Mouse (Mus musculus) kidney, embryonic 15.5 days (tissue): ENCODE results near the gene Cxcl1. TPM values are rescaled to one million over a fixed set of nuclear protein-coding genes. Genes with fewer than 3 reads are reported as not detected.
A peak's percentile ranks its signal among the peaks of the same experiment; 100 is the strongest.

ENCODE experiments used
- ATAC-seq: fragments of 200-750 bp; cut with Nextera tagmentation; replicated peaks from 2 replicates; pipeline ENCODE4 v1.8.0; 2017; ENCODE audit warnings: moderate TSS enrichment; ENCODE audit not compliant: low FRiP score
- H3K27ac ChIP-seq: fragments of 300-500 bp; sonication (generic); 2 replicates; pipeline ENCODE4 v1.5.1; 2015; ENCODE audit warnings: mild to moderate bottlenecking, inconsistent platforms
- H3K27me3 ChIP-seq: fragments of 300-500 bp; sonication (generic); 2 replicates; pipeline ENCODE4 v1.6.1; 2015; ENCODE audit warnings: inconsistent platforms
- H3K36me3 ChIP-seq: fragments of 300-500 bp; sonication (generic); 2 replicates; pipeline ENCODE4 v1.6.1; 2015; ENCODE audit warnings: inconsistent platforms
- H3K4me1 ChIP-seq: fragments of 300-500 bp; sonication (generic); 2 replicates; pipeline ENCODE4 v1.6.1; 2015; ENCODE audit warnings: inconsistent platforms
- H3K4me2 ChIP-seq: fragments of 300-500 bp; sonication (generic); 2 replicates; pipeline ENCODE4 v1.6.1; 2015; ENCODE audit warnings: moderate library complexity, mild to moderate bottlenecking, inconsistent platforms
- H3K4me3 ChIP-seq: fragments of 300-500 bp; sonication (generic); replicated peaks from 2 replicates; pipeline ENCODE4 v1.5.1; 2015; ENCODE audit warnings: mild to moderate bottlenecking, inconsistent platforms
- H3K9ac ChIP-seq: fragments of 300-500 bp; sonication (generic); 2 replicates; pipeline ENCODE4 v1.6.1; 2015; ENCODE audit warnings: mild to moderate bottlenecking, inconsistent platforms
- H3K9me3 ChIP-seq: fragments of 300-500 bp; sonication (generic); replicated peaks from 2 replicates; pipeline ENCODE4 v1.6.1; 2016; ENCODE audit warnings: inconsistent platforms
- WGBS: fragments of 180-500 bp; shearing (Covaris S2); methylation state at CpG from one replicate; pipeline ENCODE4 v1.1.7; 2015; ENCODE audit warnings: mixed read lengths; 5-methylcytosine and 5-hydroxymethylcytosine counted together
- polyA plus RNA-seq: library from polyadenylated mRNA; unstranded; fragments of >200 nt; fragmentation: Nextera tagmentation; extraction: Ambion mirVana; gene quantifications from 2 replicates; pipeline ENCODE4 v1.2.1, GENCODE M21; 2015

Cxcl1 gene
- polyA plus RNA-seq, 1 experiment from 2014 or later = 0.65 TPM

GRCm38 (mm10) chr5:90872377-90872776 lies 18.7 kb upstream of the Cxcl1 start:
- Histone ChIP-seq H3K4me3 (no peak overlapping the region), H3K9me3 (no peaks in the 10 kb centered on the region), H3K36me3 (no peaks in the 10 kb centered on the region), H3K9ac (no peak overlapping the region), H3K27me3 (no peaks in the 10 kb centered on the region), H3K4me2 (no peak overlapping the region), H3K4me1 (no peaks in the 10 kb centered on the region), H3K27ac (no peak overlapping the region)
- ATAC-seq = 0 out of 2 replicates have a peak, but pooled peaks have one; percentile 40
- WGBS = 63% methylated on average over 7 of the region's 7 CpGs

- H3K27ac ChIP-seq = no peak overlapping the region
- ATAC-seq = no peak
- H3K9me3 ChIP-seq = no peaks in the 10 kb centered on the region
These were observed 15.0 kb upstream of the Cxcl1 start for GRCm38 (mm10) chr5:90876045-90876444.

GRCm38 (mm10) chr5:90876471-90877172 lies 14.4 kb upstream of the Cxcl1 start:
- ATAC-seq = no peak
- H3K9me3 ChIP-seq = no peaks in the 10 kb centered on the region
- no peak overlapping the region for H3K4me3 ChIP-seq
- no peak overlapping the region for H3K9ac ChIP-seq
- no peaks in the 10 kb centered on the region for H3K36me3 ChIP-seq
- H3K27ac ChIP-seq = no peak overlapping the region
- no peaks in the 10 kb centered on the region for H3K4me1 ChIP-seq
- H3K27me3 ChIP-seq = no peaks in the 10 kb centered on the region
- H3K4me2 ChIP-seq = no peak overlapping the region
- 70% methylated on average over 8 of the region's 8 CpGs for WGBS

More at GRCm38 (mm10) chr5:90876045-90876444, 15.0 kb upstream of the Cxcl1 start:
- Histone ChIP-seq H3K27me3 (no peaks in the 10 kb centered on the region), H3K4me3 (no peak overlapping the region), H3K4me2 (no peak overlapping the region), H3K36me3 (no peaks in the 10 kb centered on the region), H3K4me1 (no peaks in the 10 kb centered on the region), H3K9ac (no peak overlapping the region)
- WGBS = 73% methylated on average over 4 of the region's 4 CpGs

GRCm38 (mm10) chr5:90877173-90877512 lies 13.9 kb upstream of the Cxcl1 start:
- Histone ChIP-seq H3K9me3 (no peaks in the 10 kb centered on the region), H3K4me2 (no peak overlapping the region), H3K4me1 (no peaks in the 10 kb centered on the region), H3K27me3 (no peaks in the 10 kb centered on the region), H3K36me3 (no peaks in the 10 kb centered on the region), H3K4me3 (no peak overlapping the region), H3K9ac (no peak overlapping the region), H3K27ac (no peak overlapping the region)
- ATAC-seq = no peak

- Histone ChIP-seq H3K27me3 (no peaks in the 10 kb centered on the region), H3K4me1 (no peaks in the 10 kb centered on the region), H3K9ac (no peak overlapping the region), H3K27ac (no peak overlapping the region), H3K4me3 (no peak overlapping the region), H3K9me3 (no peaks in the 10 kb centered on the region), H3K36me3 (no peaks in the 10 kb centered on the region), H3K4me2 (no peak overlapping the region)
- WGBS = 80% methylated on average over 3 of the region's 3 CpGs
- no peak for ATAC-seq
These were observed 11.6 kb upstream of the Cxcl1 start for GRCm38 (mm10) chr5:90879307-90880014.

GRCm38 (mm10) chr5:90880335-90880850 lies 10.6 kb upstream of the Cxcl1 start:
- Histone ChIP-seq H3K4me3 (no peak overlapping the region), H3K4me2 (no peak overlapping the region), H3K9me3 (no peaks in the 10 kb centered on the region), H3K9ac (no peak overlapping the region), H3K4me1 (no peaks in the 10 kb centered on the region), H3K36me3 (no peaks in the 10 kb centered on the region), H3K27ac (0 out of 2 replicates have a peak overlapping the region, but pooled peaks have one; percentile 38), H3K27me3 (no peaks in the 10 kb centered on the region)
- peak; percentile 87 for ATAC-seq
- 42% methylated on average over 7 of the region's 7 CpGs for whole genome bisulfite sequencing

GRCm38 (mm10) chr5:90881021-90881420 lies 10.0 kb upstream of the Cxcl1 start:
- 0 out of 2 replicates have a peak overlapping the region, but pooled peaks have one; percentile 38 for H3K27ac ChIP-seq
- ATAC-seq = no peak
- 86% methylated on average over 4 of the region's 4 CpGs for WGBS
- H3K9me3 ChIP-seq = no peaks in the 10 kb centered on the region
- H3K9ac ChIP-seq = no peak overlapping the region
- no peaks in the 10 kb centered on the region for H3K36me3 ChIP-seq
- H3K4me1 ChIP-seq = no peaks in the 10 kb centered on the region
- no peak overlapping the region for H3K4me3 ChIP-seq
- H3K27me3 ChIP-seq = no peaks in the 10 kb centered on the region
- no peak overlapping the region for H3K4me2 ChIP-seq

- Histone ChIP-seq H3K4me2 (no peak overlapping the region), H3K27me3 (no peaks in the 10 kb centered on the region), H3K9me3 (no peaks in the 10 kb centered on the region), H3K4me3 (no peak overlapping the region), H3K36me3 (no peaks in the 10 kb centered on the region), H3K27ac (no peak overlapping the region), H3K9ac (no peak overlapping the region), H3K4me1 (no peaks in the 10 kb centered on the region)
- 87% methylated on average over 5 of the region's 5 CpGs for WGBS
- no peak for ATAC-seq
These were observed 9.4 kb upstream of the Cxcl1 start for GRCm38 (mm10) chr5:90881682-90882081.

GRCm38 (mm10) chr5:90882146-90882545 lies 8.9 kb upstream of the Cxcl1 start:
- ATAC-seq = no peak
- WGBS = 87% methylated on average over 5 of the region's 5 CpGs

GRCm38 (mm10) chr5:90884628-90885242 lies 6.3 kb upstream of the Cxcl1 start:
- WGBS = 52% methylated on average over 2 of the region's 2 CpGs
- Histone ChIP-seq H3K27me3 (no peaks in the 10 kb centered on the region), H3K4me1 (no peaks in the 10 kb centered on the region), H3K9ac (no peak overlapping the region), H3K36me3 (no peaks in the 10 kb centered on the region), H3K9me3 (no peaks in the 10 kb centered on the region), H3K4me3 (no peak overlapping the region), H3K27ac (no peak overlapping the region), H3K4me2 (no peak overlapping the region)
- ATAC-seq = 0 out of 2 replicates have a peak, but pooled peaks have one; percentile 50

More at GRCm38 (mm10) chr5:90882146-90882545, 8.9 kb upstream of the Cxcl1 start:
- Histone ChIP-seq H3K4me3 (no peak overlapping the region), H3K36me3 (no peaks in the 10 kb centered on the region), H3K27ac (no peak overlapping the region), H3K9me3 (no peaks in the 10 kb centered on the region), H3K4me1 (no peaks in the 10 kb centered on the region), H3K9ac (no peak overlapping the region), H3K27me3 (no peaks in the 10 kb centered on the region), H3K4me2 (no peak overlapping the region)

- Histone ChIP-seq H3K9me3 (no peaks in the 10 kb centered on the region), H3K27ac (no peak overlapping the region), H3K4me3 (no peak overlapping the region), H3K9ac (no peak overlapping the region), H3K27me3 (peaks cover 3% of the 10 kb centered on the region; the same call in 1 of the 2 replicates), H3K4me1 (peaks cover 11% of the 10 kb centered on the region), H3K4me2 (no peak overlapping the region), H3K36me3 (no peaks in the 10 kb centered on the region)
- WGBS = 75% methylated on average over 5 of the region's 5 CpGs
- no peak for ATAC-seq
These were observed 2.4 kb upstream of the Cxcl1 start for GRCm38 (mm10) chr5:90888661-90889060.

GRCm38 (mm10) chr5:90891464-90891813 lies 398 bp downstream of the Cxcl1 start:
- peaks cover 3% of the 10 kb centered on the region; the same call in 1 of the 2 replicates for H3K27me3 ChIP-seq
- H3K36me3 ChIP-seq = no peaks in the 10 kb centered on the region
- H3K27ac ChIP-seq = 0 out of 2 replicates have a peak overlapping the region, but pooled peaks have one; percentile 38
- no peaks in the 10 kb centered on the region for H3K9me3 ChIP-seq
- H3K9ac ChIP-seq = peak overlapping the region; percentile 59
- H3K4me1 ChIP-seq = peaks cover 11% of the 10 kb centered on the region
- peak overlapping the region; percentile 89 for H3K4me2 ChIP-seq
- H3K4me3 ChIP-seq = peak overlapping the region; percentile 53
- WGBS = 18% methylated on average over 10 of the region's 10 CpGs
- ATAC-seq = no peak; the same call in 1 of the 2 replicates
